Mouse (Mus musculus) cerebellum, adult 2 months (tissue): ENCODE results near the gene Tpcn1.

Source experiments
- CTCF ChIP-seq: fragments of 200-500 bp; IDR thresholded peaks from 2 replicates; pipeline ENCODE4 v1.5.1; 2011; ENCODE audit warnings: low read depth, mild to moderate bottlenecking, control low read depth, low read length, moderate library complexity, borderline replicate concordance; ENCODE audit not compliant: insufficient read depth
- POLR2A ChIP-seq: fragments of 200-500 bp; IDR thresholded peaks from 2 replicates; pipeline ENCODE4 v1.6.1; 2011; ENCODE audit warnings: low read length, control low read depth, borderline replicate concordance; ENCODE audit not compliant: insufficient read depth

- TF ChIP-seq CTCF = no peak
- no peak for TF ChIP-seq POLR2A
Measured at GRCm38 (mm10) chr5:120514031-120514677, 74.3 kb downstream of the Tpcn1 start.
